Mouse (Mus musculus) lung, adult 2 months (tissue): ENCODE results near the gene Gpr146.

Experiments
- CTCF ChIP-seq: fragments of 200-500 bp; IDR thresholded peaks from 2 replicates; pipeline ENCODE4 v1.5.1; 2011; ENCODE audit warnings: mild to moderate bottlenecking, low read length, control low read depth; ENCODE audit not compliant: insufficient read depth
- POLR2A ChIP-seq: fragments of 200-500 bp; IDR thresholded peaks from 2 replicates; pipeline ENCODE4 v1.6.1; 2011; ENCODE audit warnings: low read depth, mild to moderate bottlenecking, control low read depth, low read length, borderline replicate concordance; ENCODE audit errors: extremely low read depth

GRCm38 (mm10) chr5:139379771-139380384 is 2.4 kb downstream of the Gpr146 start:
- no peak for TF ChIP-seq CTCF
- TF ChIP-seq POLR2A = no peak
